Mouse (Mus musculus): ENCODE measurements around the gene Spata21.

Gene Spata21

DNA sequence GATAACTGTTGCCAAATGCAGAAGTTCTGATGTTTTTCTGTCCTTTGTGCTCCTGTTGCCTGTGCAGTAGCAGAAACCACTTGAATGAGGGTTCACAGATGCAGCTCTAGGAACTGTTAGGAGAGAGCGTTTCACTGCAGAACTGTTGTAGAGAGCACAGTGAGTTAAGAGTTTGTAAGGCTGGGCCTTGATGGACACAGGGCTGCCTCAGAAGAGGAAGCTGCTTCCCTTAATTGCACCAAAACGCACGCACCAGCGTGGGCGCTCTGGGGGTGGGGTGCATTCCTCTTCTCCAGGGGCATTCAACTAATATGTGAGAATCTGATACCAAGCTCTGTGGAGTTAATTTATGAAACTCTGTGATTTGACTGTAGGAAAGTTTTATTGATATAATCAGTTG, 71.5 kb downstream of the Spata21 start:
- no peak for DNase-seq

DNA sequence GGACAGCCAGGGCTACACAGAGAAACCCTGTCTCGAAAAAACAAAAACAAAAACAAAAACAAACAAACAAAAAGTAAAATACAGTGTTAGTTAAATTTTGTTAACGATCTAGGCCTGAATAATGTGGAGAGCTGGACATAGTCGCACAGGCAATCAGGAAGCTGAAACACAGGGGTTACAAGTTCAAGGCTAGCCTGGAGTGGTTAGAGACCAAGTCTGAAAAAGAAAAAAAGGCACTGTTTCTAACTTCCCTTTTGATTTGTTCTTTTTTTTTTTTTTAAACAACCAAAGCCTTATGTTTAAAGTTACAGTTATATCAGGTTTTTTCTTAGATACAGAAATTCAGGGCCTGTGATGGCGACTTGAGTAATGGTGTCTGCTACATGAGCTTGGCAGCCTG, 72.1 kb downstream of the Spata21 start:
- DNase-seq = no peak

DNA sequence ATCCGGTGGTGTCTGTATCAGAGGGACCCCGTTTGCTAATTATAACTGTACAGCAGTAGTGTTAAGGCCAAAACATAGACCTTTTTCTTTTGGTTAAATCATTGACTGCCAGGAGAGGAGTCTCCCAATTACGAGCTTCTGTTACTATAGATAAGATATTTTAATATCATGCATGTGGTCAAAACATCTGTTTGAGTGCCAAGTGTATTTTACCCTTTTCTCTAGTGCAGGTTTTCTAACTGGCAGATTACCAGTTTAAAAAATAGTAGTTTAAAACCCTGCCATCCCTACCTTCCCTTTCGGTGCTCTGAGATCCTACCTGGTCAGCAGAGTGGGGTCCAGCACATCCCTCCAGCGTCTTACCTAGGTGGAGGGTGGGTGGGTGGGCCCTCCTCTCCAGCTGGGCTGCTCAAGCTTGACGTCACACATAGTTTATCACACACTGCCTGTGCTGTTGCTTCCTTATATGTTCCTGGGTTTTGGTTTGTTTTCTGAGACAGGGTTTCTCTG, 73.6 kb downstream of the Spata21 start:
- DNase-seq = no peak

All from kidney, adult 9 months (tissue).